Mouse (Mus musculus) G1E (cell line): ENCODE results near the gene Shisa7.

Source experiments
- CTCF ChIP-seq: IDR thresholded peaks from 2 replicates; pipeline ENCODE4 v1.5.1; 2012; ENCODE audit warnings: low read depth, low read length, inconsistent platforms, mixed read lengths
- GATA1 ChIP-seq: IDR thresholded peaks from 2 replicates; pipeline ENCODE4 v1.6.1; 2012; ENCODE audit warnings: borderline replicate concordance, low read length, inconsistent platforms, mixed read lengths
- TAL1 ChIP-seq: conservative IDR thresholded peaks from 2 replicates; pipeline ENCODE4 v1.6.1; 2012; ENCODE audit warnings: low read depth, low read length, inconsistent platforms, mixed read lengths

GRCm38 (mm10) chr7:4856508-4856907, 12.0 kb upstream of the Shisa7 start:
- no peak for TF ChIP-seq CTCF
- TF ChIP-seq TAL1, result no peak
- no peak for TF ChIP-seq GATA1
